Mouse (Mus musculus): ENCODE measurements around the gene Grin3b. TPM values are rescaled to one million over a fixed set of nuclear protein-coding genes. Genes with fewer than 3 reads are reported as not detected.

Grin3b gene
- polyA plus RNA-seq, 1 experiment from 2014 or later = 0.20 TPM

DNA sequence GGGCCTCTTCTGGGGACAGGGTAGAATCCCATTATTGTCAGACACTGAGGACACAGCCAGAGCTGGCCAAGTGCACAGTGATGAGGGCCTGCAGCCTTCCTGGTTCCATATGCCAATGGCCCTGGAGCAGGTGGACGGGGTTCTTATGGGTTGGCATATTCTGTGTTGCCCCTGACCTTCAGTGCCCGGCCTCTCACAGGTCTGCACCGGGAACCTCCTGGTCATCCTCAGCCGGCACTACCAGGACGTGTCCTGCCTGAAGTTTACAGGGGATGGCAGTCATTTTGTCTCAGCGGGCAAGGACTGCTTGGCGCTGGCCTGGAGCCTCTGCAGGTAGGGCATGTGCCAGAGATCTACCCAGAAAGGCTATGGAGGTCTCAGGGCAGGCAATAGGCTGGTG is 5.8 kb upstream of the Grin3b start:
- DNase-seq (ENCODE audit: low spot score) = no peak

DNA sequence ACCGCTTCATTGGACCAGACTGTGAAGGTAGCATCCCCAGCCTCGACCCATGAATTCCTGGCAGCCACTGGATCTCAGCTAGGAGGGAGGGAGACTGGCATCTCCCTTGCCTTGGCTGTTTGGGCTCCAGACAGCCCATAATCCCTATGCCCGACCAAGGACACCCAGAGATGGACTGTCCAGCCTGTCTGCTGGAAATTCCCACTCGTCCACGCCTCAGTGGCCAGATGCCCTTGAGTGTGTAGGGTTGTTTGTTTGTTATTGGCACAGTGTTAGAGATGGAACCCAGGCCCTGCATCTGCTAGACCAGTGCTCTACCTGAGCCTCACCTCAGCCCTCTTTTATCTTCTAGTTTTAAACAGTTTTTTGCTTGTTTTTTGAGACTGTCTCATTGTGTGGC is 5.2 kb upstream of the Grin3b start:
- no peak for DNase-seq (ENCODE audit: low spot score)

DNA sequence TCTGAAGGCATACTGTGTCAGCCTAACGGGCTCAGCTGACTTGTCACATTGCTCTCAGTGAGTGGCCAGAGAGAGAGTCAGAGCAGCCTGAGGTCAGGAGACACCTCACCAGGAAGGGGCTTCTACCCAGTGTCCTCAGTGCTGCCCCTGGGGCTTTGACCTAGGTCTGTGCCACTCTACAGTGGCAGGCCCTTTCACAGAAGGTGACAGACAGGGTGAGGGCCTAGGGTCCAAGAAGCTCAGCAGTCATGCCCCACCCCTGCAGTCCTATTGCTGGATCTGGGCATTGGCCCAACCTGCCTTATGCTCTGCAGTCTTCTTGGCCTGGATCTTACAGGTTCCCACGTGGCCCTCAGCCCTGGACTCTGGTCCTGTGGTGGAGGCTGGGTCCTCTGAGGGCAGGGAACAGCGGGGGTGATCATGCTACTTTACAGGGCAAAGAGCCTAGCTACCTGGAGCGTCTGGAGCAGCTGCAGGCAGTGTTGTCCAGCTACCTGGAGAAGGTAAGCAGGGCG is 3.6 kb upstream of the Grin3b start:
- DNase-seq (ENCODE audit: low spot score) = no peak

DNA sequence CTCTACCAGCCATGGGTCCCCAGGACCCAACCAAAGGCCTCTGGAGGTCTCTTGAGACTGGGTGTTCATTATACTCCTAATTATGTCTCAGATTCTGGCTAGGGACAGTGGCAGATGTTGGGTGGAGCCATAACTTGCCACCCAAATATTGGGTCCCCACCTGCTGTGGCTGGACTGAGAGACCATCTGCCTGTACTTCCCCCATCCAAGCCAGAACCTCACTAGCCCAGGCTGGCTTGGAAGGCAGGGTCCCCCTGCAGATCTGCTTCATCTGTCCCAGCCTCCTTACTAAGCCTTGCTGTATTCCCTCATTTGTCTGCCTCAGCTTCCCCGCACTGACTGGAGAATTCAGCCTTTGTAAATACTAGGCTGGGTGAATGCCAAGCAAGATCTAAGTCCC is 2.3 kb upstream of the Grin3b start:
- no peak for DNase-seq (ENCODE audit: low spot score)

DNA sequence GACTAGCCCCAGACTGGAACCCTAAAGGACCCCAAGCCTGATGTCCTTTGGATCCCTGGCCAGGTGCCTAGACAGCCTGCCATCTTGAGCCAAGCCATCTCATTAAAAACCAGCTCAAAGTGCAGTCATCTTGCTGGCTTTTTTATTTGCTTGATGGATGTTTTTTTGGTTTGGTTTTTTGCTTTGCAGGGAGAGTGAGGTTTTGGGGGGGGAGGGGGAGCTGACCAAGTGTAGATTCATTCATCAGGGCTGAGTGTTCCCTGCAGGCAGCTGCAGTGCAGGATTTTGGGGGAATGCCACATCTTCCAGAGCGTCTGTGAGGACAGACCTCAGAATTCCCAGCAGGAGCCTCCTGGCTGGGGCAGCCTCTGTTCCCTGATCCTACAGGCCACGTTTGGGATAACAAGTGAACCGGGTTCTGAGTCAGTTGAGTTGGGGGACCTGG is 1.4 kb upstream of the Grin3b start:
- DNase-seq (ENCODE audit: low spot score) = no peak

DNA sequence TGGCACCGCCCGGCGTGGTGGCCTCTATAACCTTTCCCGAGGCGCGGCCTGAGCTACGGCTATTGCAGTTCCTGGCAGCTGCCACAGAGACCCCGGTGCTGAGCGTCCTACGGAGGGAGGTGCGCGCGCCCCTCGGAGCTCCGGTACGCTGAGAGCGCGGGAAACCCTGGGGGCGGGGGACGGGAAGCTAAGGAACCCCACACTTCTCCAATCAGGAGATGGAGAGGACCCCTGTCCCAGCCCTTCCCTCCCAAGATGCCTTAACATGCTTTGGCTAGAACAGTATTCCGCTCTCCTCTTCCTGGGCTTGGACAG is 625 bp downstream of the Grin3b start:
- no peak for DNase-seq (ENCODE audit: low spot score)

DNA sequence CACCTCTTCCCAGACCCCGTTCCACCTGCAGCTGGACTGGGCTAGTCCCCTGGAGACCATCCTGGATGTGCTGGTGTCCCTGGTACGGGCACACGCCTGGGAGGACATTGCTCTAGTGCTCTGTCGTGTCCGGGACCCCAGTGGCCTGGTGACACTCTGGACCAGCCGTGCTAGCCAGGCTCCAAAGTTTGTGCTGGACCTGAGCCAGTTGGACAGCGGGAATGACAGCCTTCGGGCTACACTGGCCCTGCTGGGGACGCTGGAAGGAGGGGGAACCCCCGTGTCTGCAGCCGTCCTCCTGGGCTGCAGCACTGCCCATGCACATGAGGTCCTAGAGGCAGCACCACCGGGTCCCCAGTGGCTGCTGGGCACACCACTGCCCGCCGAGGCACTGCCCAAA is 2.3 kb downstream of the Grin3b start:
- no peak for DNase-seq (ENCODE audit: low spot score)

DNA sequence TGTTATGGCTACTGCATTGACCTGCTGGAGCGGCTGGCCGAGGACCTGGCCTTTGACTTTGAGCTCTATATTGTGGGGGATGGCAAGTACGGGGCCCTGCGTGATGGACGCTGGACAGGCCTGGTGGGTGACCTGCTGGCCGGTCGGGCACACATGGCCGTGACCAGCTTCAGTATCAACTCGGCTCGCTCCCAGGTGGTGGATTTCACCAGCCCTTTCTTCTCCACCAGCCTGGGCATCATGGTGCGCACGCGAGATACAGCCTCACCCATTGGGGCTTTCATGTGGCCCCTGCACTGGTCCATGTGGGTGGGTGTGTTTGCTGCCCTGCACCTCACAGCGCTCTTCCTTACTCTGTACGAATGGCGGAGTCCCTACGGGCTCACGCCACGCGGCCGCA is 3.6 kb downstream of the Grin3b start:
- DNase-seq (ENCODE audit: low spot score) = no peak

DNA sequence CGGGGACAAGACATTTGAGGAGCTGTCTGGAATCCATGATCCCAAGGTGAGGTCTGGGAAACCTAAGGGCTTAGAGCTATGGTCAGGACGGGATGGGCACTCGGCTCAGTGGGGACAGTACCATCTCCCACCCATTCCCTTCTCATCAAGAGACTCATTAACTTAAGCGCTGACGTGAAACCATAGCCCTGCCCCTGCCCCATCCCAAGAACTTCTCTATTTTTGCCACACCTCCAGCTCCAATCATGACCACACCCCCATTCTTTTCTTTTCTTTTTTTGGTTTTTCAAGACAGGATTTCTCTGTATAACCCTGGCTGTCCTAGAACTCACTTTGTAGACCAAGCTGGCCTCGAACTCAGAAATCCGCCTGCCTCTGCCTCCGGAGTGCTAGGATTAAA is 4.2 kb downstream of the Grin3b start:
- DNase-seq (ENCODE audit: low spot score) = no peak

DNA sequence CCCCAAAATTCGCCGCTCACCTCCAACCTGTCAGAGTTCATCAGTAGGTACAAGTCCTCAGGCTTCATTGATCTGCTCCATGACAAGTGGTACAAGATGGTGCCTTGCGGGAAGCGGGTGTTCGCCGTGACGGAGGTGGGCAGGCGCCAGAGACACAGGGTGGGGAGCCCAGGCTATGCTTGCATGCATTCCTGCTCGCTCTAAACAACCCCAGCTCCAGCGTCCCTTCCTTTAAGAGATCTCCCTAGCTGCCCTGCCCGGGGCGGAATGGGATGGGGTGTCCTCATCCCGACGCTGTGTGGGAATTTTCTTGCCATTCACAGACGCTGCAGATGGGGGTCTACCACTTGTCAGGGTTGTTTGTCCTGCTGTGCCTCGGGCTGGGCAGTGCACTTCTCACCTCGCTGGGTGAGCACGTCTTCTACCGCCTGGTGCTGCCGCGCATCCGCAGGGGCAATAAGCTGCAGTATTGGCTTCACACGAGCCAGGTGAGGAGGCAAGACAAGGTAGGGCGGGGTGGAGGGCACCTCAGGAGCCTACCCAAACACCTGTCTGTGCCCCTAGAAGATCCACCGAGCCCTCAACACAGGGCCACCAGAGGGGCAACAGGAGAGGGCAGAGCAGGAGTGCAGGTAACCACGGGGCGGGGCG is 5.7 kb downstream of the Grin3b start:
- no peak for DNase-seq (ENCODE audit: low spot score)

DNA sequence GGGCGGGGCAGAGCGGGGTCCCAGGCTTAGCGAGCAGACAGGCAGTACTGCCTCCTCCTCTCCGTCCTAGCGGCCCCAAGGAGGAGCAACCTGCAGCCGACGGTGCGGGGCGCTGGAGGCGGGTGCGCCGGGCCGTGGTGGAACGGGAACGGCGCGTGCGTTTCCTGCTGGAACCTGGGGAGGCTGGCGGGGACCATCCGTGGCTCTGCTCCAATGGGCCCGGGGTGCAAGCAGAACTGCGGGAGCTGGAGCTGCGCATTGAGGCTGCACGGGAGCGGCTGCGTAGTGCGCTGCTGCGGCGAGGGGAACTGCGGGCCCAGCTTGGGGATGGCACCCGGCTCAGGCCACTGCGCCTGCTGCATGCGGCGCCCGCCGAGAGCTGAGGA is 6.2 kb downstream of the Grin3b start:
- DNase-seq (ENCODE audit: low spot score) = no peak

DNA sequence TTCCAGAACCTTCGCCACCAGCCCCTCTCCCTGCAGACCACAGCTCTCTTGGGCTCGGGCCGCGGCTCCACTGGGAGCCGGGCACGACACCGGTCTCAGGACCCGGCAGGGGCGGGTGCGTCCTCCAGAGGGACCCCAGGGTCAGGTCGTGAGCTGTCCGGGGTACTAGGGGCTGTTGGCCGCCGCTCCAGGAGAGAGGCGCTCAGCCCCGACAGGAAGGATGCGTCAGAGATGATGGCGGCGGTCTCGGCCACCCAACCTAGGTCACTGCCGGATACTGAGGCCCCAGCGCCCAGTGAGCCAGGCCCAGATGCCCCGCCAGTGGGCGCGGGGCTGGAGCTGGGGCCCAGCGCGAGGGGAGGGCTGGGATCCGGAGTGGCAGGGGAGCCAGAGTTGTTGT is 6.8 kb downstream of the Grin3b start:
- DNase-seq (ENCODE audit: low spot score) = no peak

DNA sequence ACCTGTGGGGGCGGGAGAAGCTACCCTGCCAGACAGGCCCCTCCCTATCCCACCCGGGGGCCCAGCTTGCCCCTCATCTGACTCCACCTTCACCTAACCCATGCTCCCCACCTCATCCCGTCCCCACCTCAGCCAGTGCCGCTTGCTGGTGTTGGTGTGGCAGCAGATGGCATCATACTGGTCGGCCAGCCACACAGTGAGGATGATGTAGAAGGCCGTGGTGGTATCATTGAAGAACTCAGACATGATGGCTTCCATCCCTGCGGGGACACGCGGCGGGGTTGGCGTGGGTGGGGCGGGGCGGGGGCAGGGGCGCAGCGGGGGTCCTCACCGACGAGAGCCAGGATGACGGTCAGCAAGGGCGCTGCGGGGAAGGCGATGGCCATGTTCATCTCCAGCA is 7.5 kb downstream of the Grin3b start:
- DNase-seq (ENCODE audit: low spot score) = no peak

DNA sequence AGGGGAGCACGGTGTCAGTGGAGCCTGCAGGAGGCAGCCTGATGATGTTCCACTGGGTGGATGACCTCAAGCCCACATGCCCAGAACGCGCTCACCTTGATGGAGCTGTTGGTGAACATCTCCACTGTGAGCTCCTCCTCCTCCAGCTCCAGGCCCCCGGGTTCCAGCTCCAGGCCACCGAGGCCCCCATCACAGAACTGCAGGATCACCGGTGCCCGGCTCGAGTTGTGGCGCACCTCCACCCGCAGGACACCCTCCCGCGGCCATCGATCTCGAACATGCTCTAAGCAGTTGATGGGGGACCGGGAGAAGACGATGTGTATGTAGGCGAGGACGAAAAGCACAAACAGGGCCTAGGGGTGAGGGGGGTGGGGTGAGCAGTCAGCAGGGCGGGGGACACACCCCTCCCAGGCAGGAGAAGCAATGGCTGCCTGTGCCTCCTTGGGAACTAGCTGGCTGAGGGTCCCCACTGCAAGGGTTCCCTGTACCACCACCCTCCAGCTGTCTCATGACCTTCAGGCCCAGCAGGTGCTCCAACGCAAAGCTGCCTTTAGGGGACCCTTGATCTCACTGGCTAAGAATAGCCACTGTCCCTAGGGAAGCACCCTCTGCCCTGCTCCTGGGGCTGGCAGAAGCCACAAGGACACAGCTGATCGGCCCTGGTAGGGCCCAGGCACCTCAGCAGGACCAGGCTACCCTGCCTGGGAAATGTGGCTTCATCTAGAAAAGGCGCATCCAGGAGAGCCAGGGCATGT is 9.1 kb downstream of the Grin3b start:
- no peak for DNase-seq (ENCODE audit: low spot score)

DNA sequence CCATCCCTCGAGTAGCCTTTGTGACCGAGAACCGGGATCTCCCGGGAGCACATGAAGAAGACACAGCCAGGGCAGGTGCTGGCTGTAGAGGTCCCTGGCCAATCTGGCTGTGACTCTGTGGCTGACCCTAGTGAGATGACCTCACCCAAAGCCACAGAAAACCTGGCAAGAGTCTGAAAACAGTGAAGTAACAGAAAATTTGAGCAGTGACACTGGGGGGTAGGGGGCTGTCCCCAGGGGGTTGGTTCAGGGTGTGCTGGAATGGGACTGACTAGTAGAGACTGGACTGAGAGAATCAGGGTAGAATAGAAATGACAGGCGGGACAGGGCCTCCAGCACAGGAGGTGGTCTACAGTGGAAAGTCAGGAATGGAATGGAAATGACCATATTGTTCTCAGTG is 12.7 kb downstream of the Grin3b start:
- DNase-seq (ENCODE audit: low spot score) = no peak

DNA sequence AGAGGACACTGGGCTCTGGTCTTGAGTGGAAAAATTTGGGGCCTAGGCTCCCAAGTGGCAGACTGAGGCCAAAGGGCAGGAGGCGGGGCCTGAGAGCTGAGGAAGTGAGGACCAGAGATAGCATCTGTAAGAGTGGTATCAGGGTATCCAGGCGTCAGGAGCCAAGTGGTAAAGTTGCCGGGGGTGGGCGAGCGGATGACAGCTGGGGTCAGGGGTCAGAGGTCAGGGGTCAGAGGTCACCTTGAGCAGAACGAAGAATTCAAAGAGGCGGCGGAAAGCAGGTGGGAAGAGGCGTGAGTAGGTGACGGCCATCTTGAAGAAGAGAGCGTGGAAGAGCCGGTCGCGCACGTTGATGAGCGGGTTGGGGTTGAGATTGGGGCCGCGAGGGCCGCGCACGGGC is 13.2 kb downstream of the Grin3b start:
- peak; percentile 72 for DNase-seq (ENCODE audit: low spot score)

DNA sequence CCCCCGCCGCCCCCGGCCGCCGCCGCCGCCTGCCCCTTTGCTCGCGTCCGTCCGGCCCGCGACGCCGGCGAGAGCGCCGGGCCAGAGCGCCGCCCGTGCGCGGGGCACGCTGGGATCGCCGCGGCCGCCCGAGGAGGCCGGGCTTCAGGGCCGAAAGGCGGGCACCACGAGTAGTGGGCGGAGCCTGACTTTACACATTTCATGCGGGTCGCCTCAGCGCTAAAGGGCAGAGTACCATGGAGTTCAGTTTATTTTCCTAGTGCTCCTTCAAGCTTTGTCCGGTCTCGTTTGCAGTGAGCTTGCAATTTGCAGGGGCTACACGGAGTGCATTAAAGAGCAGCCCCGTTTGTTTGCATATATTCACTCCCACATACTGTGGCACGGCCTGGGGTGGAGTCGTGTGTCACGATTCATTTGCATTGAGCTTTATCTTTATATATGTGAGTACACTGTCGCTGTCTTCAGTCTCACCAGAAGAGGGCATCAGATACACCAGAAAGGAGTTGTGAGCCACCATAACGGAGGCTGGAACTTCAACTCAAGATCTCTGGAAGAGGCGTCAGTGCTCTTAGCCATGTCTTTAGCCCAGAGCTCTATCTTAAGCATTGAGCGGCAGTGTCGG is 13.8 kb downstream of the Grin3b start, which contains the start of gene Tmem259:
Gene Tmem259 (minus strand): TSS at position 136 of the 622 bp plus-strand sequence.
- DNase-seq (ENCODE audit: low spot score) = peak; percentile 89

DNA sequence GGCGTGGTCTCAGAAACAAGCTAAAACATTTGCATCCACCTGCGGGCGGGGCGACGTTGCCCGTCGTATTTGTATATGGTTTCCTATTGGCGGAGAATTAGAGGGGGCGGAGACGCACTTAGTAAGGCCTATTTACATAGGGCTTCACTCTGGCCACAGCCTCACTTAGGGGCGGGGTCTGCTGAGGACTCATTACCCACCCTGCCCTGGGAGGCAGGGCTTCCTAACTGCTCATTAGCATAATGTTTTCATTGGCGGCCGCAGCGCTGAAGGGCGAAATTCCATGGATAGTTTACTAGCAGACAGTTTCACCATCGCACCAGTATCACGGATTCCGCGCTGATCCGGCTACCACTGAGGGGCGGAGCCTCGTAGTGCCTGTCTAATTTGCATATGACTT is 14.4 kb downstream of the Grin3b start:
- peak; percentile 98 for DNase-seq (ENCODE audit: low spot score)

DNA sequence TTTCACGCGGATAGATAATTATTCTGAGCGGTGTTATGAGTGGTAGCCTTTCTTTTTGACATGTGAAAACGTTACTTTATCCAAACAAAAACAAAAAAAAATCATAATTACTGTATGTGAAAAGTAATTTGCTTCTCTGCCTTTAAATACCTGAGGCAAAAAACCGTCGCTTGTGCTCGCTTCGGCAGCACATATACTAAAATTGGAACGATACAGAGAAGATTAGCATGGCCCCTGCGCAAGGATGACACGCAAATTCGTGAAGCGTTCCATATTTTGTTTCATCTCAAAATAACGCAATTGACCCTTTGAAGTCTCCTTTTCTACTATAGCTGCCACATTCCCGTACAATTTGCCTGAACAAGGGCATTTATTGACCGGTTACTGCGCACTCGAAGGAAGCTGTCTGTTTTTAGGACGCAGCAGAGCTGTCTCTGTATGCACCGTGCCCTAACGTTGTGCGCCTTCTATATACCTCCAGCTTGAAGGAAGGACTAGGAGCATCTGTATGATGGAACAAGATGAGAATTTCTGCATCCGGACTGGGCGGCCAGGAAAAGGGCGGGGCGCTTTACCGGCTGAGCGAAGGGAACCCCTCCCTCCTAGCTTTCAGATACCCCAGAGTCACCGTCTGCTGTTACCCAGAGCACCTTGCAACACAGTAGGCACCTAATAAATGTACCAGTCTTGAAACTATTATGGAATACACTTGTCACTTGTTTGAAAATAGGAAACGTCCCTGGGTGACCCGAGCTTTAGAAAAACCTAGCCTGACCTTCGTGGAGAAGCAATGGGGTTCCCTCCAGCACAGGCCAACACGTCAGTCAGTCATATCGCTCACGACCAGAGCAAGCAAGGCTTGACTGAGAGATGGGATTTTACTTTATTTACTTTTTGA is 15.1 kb downstream of the Grin3b start:
- peak; percentile 83 for DNase-seq (ENCODE audit: low spot score)

DNA sequence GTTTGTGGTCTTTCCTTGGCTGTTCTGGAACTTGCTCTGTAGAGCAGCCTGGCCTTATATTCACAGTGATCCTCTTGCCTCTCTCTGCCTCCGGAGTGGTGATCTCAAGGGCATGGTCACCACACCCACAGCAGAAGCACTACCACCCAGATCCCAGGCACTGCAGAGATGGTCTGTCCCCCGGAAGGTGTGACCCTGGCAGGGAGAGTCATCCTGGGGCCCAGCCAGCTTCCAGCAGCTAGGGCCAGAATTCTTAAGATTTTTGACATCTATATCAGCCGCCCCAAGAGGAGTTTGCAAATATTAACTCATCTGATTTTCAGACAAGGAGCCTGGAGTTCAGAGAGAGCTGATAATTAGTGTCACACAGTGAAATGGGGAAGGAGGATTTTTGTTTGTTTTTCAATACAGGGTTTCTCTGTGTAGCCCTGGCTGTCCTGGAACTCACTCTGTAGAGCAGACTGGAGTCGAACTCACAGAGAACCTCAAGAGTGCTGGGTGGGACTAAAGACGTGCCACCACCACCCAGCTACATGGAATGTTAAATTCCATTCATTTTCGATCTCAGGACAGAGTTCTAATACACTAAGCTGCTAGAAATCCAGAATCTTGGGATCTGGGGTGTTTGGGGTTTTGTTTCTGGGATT is 15.8 kb downstream of the Grin3b start:
- no peak for DNase-seq (ENCODE audit: low spot score)

DNA sequence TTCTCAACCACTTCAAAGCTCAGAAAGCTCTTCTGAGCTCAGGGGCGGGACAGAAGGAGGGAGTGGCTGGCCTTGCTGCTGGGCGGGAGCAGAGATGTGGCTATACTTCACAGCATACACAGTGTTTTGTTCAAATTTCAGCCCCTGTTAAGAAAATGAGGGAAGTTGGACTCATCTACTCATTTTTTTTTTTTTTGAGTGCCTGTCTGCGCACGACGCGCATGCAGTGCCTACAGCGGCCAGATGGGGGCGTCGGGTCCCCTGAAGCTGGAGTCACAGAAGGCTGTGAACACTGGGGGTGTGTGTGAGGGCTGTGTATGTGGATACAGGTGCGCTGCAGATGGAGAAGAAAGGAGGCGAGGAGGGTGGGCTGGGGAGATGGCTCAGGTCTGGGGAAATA is 16.4 kb downstream of the Grin3b start:
- DNase-seq (ENCODE audit: low spot score) = peak; percentile 92

Measured in thymus, postnatal 0 days (tissue).